Mouse (Mus musculus): Measurements from ENCODE around the gene Gm10401. TPM values are rescaled to one million over a fixed set of nuclear protein-coding genes. Genes with fewer than 3 reads are reported as not detected.
A peak's percentile ranks its signal among the peaks of the same experiment; 100 is the strongest.
"Not testable (repeated sequence)": the region's sequence is repeated elsewhere in the genome, so short reads cannot be mapped to it uniquely, and the experiment has no call there.

The Gm10401 gene
- polyA plus RNA-seq, 1 experiment = 0.32 TPM

GRCm38 (mm10) chr5:115124690-115125089, 26.6 kb upstream of the Gm10401 start:
- WGBS = 92% methylated on average over 6 of the region's 6 CpGs

GRCm38 (mm10) chr5:115120978-115121377, 22.9 kb upstream of the Gm10401 start:
- DNase-seq (ENCODE audit: low read depth, low spot score) = no peak
- 79% methylated on average over 5 of the region's 5 CpGs for WGBS

More at GRCm38 (mm10) chr5:115124690-115125089, 26.6 kb upstream of the Gm10401 start:
- DNase-seq (ENCODE audit: low read depth, low spot score) = no peak

- WGBS = under 1% methylated on average over 39 of the region's 39 CpGs
Observed at GRCm38 (mm10) chr5:115118961-115119570, 21.0 kb upstream of the Gm10401 start, which contains the start of gene Acads. TSS of gene Acads (minus strand) at chr5:115119346.

GRCm38 (mm10) chr5:115117467-115117866, 19.4 kb upstream of the Gm10401 start:
- 76% methylated on average over 13 of the region's 13 CpGs for WGBS
- DNase-seq (ENCODE audit: low read depth, low spot score) = no peak

More at GRCm38 (mm10) chr5:115118961-115119570, 21.0 kb upstream of the Gm10401 start, which contains the start of gene Acads:
- DNase-seq (ENCODE audit: low read depth, low spot score) = peak; percentile 56

GRCm38 (mm10) chr5:115116426-115116825, 18.3 kb upstream of the Gm10401 start:
- WGBS = 90% methylated on average over 3 of the region's 3 CpGs
- DNase-seq (ENCODE audit: low read depth, low spot score) = no peak

- WGBS = 55% methylated on average over 8 of the region's 8 CpGs
- peak; percentile 68 for DNase-seq (ENCODE audit: low read depth, low spot score)
Observed at GRCm38 (mm10) chr5:115114501-115114900, 16.4 kb upstream of the Gm10401 start.

- WGBS = 97% methylated on average over 12 of the region's 12 CpGs
- DNase-seq (ENCODE audit: low read depth, low spot score) = no peak
Observed at GRCm38 (mm10) chr5:115113244-115113643, 15.1 kb upstream of the Gm10401 start.

GRCm38 (mm10) chr5:115111156-115111555, 13.1 kb upstream of the Gm10401 start:
- 71% methylated on average over 8 of the region's 8 CpGs for WGBS
- no peak for DNase-seq (ENCODE audit: low read depth, low spot score)

GRCm38 (mm10) chr5:115103253-115103652, 5.2 kb upstream of the Gm10401 start:
- WGBS = 95% methylated on average over 23 of the region's 23 CpGs
- not testable (repeated sequence) for DNase-seq (ENCODE audit: low read depth, low spot score)

- WGBS = 80% methylated on average over 2 of the region's 2 CpGs
Observed at GRCm38 (mm10) chr5:115102231-115102630, 4.1 kb upstream of the Gm10401 start.

GRCm38 (mm10) chr5:115100473-115100872, 2.4 kb upstream of the Gm10401 start:
- no peak for DNase-seq (ENCODE audit: low read depth, low spot score)
- WGBS = 46% methylated on average over 6 of the region's 6 CpGs

More at GRCm38 (mm10) chr5:115102231-115102630, 4.1 kb upstream of the Gm10401 start:
- DNase-seq (ENCODE audit: low read depth, low spot score) = no peak

GRCm38 (mm10) chr5:115099991-115100390, 1.9 kb upstream of the Gm10401 start:
- no peak for DNase-seq (ENCODE audit: low read depth, low spot score)
- WGBS = 70% methylated on average over 9 of the region's 9 CpGs

- no peak for DNase-seq (ENCODE audit: low read depth, low spot score)
- 68% methylated on average over 5 of the region's 5 CpGs for WGBS
Observed at GRCm38 (mm10) chr5:115099530-115099929, 1.4 kb upstream of the Gm10401 start.

- DNase-seq (ENCODE audit: low read depth, low spot score) = no peak
- 88% methylated on average over 6 of the region's 6 CpGs for WGBS
Observed at GRCm38 (mm10) chr5:115091776-115092175, 6.3 kb downstream of the Gm10401 start.

- DNase-seq (ENCODE audit: low read depth, low spot score) = peak; percentile 57
Observed at GRCm38 (mm10) chr5:115091015-115091414, 7.1 kb downstream of the Gm10401 start.

GRCm38 (mm10) chr5:115089592-115090268, 8.4 kb downstream of the Gm10401 start:
- DNase-seq (ENCODE audit: low read depth, low spot score) = peak; percentile 82
- WGBS = 45% methylated on average over 5 of the region's 5 CpGs

More at GRCm38 (mm10) chr5:115091015-115091414, 7.1 kb downstream of the Gm10401 start:
- WGBS = 18% methylated on average over 3 of the region's 3 CpGs

GRCm38 (mm10) chr5:115085675-115086074, 12.4 kb downstream of the Gm10401 start:
- DNase-seq (ENCODE audit: low read depth, low spot score) = no peak
- 98% methylated on average over 2 of the region's 2 CpGs for WGBS

- no peak for DNase-seq (ENCODE audit: low read depth, low spot score)
- WGBS = 86% methylated on average over 6 of the region's 6 CpGs
Observed at GRCm38 (mm10) chr5:115083492-115083891, 14.6 kb downstream of the Gm10401 start.

GRCm38 (mm10) chr5:115081636-115082035, 16.5 kb downstream of the Gm10401 start:
- no peak for DNase-seq (ENCODE audit: low read depth, low spot score)
- 76% methylated on average over 5 of the region's 5 CpGs for WGBS

- no peak for DNase-seq (ENCODE audit: low read depth, low spot score)
Observed at GRCm38 (mm10) chr5:115076144-115076901, 21.8 kb downstream of the Gm10401 start.

More at GRCm38 (mm10) chr5:115076144-115076901, 21.8 kb downstream of the Gm10401 start:
- 57% methylated on average over 5 of the region's 5 CpGs for WGBS
